Mouse (Mus musculus) CH12.LX (cell line): ENCODE results near the gene Arpp19. TPM values are rescaled to one million over a fixed set of nuclear protein-coding genes. Genes with fewer than 3 reads are reported as not detected.

Source experiments
- DNase-seq: peaks from one replicate; pipeline ENCODE4 v3.0.0-alpha.2; 2013; ENCODE audit errors: extremely low read depth
- H3K27ac ChIP-seq: 2 replicates; pipeline ENCODE4 v1.5.1; 2012; ENCODE audit warnings: low read depth, mild to moderate bottlenecking, control low read depth, moderate library complexity; ENCODE audit not compliant: insufficient read depth
- H3K27me3 ChIP-seq: replicated peaks from 2 replicates; pipeline ENCODE3; 2012; ENCODE audit warnings: inconsistent platforms
- H3K36me3 ChIP-seq, 2 experiments: replicated peaks in 1 of 2; 2 replicates each; pipeline versions ENCODE3 to v1.6.1; 2012; ENCODE audit warnings: inconsistent platforms in 1 of 2, low read length in 1 of 2, mild to moderate bottlenecking in 1 of 2, mixed read lengths in 1 of 2, moderate library complexity in 1 of 2; ENCODE audit not compliant: control insufficient read depth in 1 of 2, insufficient read depth in 1 of 2
- H3K4me1 ChIP-seq, 2 experiments: 2 replicates each; pipeline ENCODE4 v1.6.1; 2012; ENCODE audit warnings: inconsistent platforms in 1 of 2, moderate library complexity in 1 of 2; ENCODE audit not compliant: insufficient read depth in 2 of 2, control insufficient read depth in 1 of 2
- H3K4me2 ChIP-seq: 2 replicates; pipeline ENCODE4 v1.6.1; 2012; ENCODE audit warnings: low read depth, mild to moderate bottlenecking, control low read depth; ENCODE audit not compliant: poor library complexity, insufficient read depth, severe bottlenecking
- H3K4me3 ChIP-seq, 3 experiments: fragments of 150-350 bp in 1 of 3; sonication (generic) in 1 of 3; replicated peaks in 1 of 3; 2 replicates each; pipeline versions ENCODE3 to v1.5.1; 2011 to 2012; ENCODE audit warnings: low read depth in 2 of 3, low read length in 2 of 3, mild to moderate bottlenecking in 2 of 3, moderate library complexity in 2 of 3, control low read depth in 1 of 3, improper control_type of control experiment in 1 of 3, inconsistent platforms in 1 of 3, mixed read lengths in 1 of 3; ENCODE audit not compliant: poor library complexity in 1 of 3
- H3K79me2 ChIP-seq: replicated peaks from 2 replicates; pipeline ENCODE4 v1.6.1; 2012; ENCODE audit warnings: mild to moderate bottlenecking, moderate library complexity; ENCODE audit not compliant: control insufficient read depth, poor library complexity, insufficient read depth, severe bottlenecking; ENCODE audit errors: extremely low read depth
- H3K9ac ChIP-seq: 2 replicates; pipeline ENCODE4 v1.6.1; 2012; ENCODE audit warnings: low read depth, mild to moderate bottlenecking, control low read depth, moderate library complexity; ENCODE audit not compliant: insufficient read depth
- H3K9me3 ChIP-seq: replicated peaks from 2 replicates; pipeline ENCODE3; 2012; ENCODE audit warnings: low read length, inconsistent platforms, mixed read lengths
- CHD2 ChIP-seq: IDR thresholded peaks from 2 replicates; pipeline ENCODE4 v1.6.1; 2011; ENCODE audit warnings: low read length, improper control_type of control experiment
- E2F4 ChIP-seq: IDR thresholded peaks from 2 replicates; pipeline ENCODE4 v1.6.1; 2011; ENCODE audit warnings: low read depth, low read length, improper control_type of control experiment; ENCODE audit not compliant: insufficient replicate concordance
- ELF1 ChIP-seq: IDR thresholded peaks from 2 replicates; pipeline ENCODE4 v1.6.1; 2014; ENCODE audit warnings: low read depth, mild to moderate bottlenecking, inconsistent platforms, low read length, improper control_type of control experiment
- EP300 ChIP-seq: IDR thresholded peaks from 2 replicates; pipeline ENCODE4 v1.6.1; 2011; ENCODE audit warnings: low read length, improper control_type of control experiment
- ETS1 ChIP-seq: conservative IDR thresholded peaks from 2 replicates; pipeline ENCODE4 v1.6.1; 2012; ENCODE audit warnings: low read depth, mild to moderate bottlenecking, inconsistent platforms, low read length, improper control_type of control experiment, moderate library complexity
- GABPA ChIP-seq: IDR thresholded peaks from 2 replicates; pipeline ENCODE4 v1.6.1; 2012; ENCODE audit warnings: low read depth, low read length, improper control_type of control experiment, inconsistent platforms; ENCODE audit not compliant: insufficient replicate concordance
- JUND ChIP-seq: conservative IDR thresholded peaks from 2 replicates; pipeline ENCODE4 v1.6.1; 2011; ENCODE audit warnings: low read depth, low read length, improper control_type of control experiment
- KAT2A ChIP-seq: IDR thresholded peaks from 2 replicates; pipeline ENCODE4 v1.6.1; 2012; ENCODE audit warnings: low read length, improper control_type of control experiment, inconsistent platforms; ENCODE audit not compliant: insufficient replicate concordance
- MAFK ChIP-seq: IDR thresholded peaks from 2 replicates; pipeline ENCODE4 v1.6.1; 2011; ENCODE audit warnings: low read length, improper control_type of control experiment; ENCODE audit not compliant: insufficient replicate concordance
- MAX ChIP-seq: IDR thresholded peaks from 2 replicates; pipeline ENCODE4 v1.6.1; 2011; ENCODE audit warnings: low read length, improper control_type of control experiment
- MAZ ChIP-seq: IDR thresholded peaks from 2 replicates; pipeline ENCODE4 v1.6.1; 2012; ENCODE audit warnings: low read depth, mild to moderate bottlenecking, inconsistent platforms, low read length, improper control_type of control experiment, moderate library complexity
- MEF2A ChIP-seq: IDR thresholded peaks from 2 replicates; pipeline ENCODE4 v1.6.1; 2014; ENCODE audit warnings: low read depth, mild to moderate bottlenecking, inconsistent platforms, low read length, improper control_type of control experiment, borderline replicate concordance
- MYC ChIP-seq: IDR thresholded peaks from 2 replicates; pipeline ENCODE4 v1.6.1; 2011; ENCODE audit warnings: low read depth, mild to moderate bottlenecking, improper control_type of control experiment, low read length
- NELFE ChIP-seq: IDR thresholded peaks from 2 replicates; pipeline ENCODE4 v1.6.1; 2011; ENCODE audit warnings: low read depth, low read length, improper control_type of control experiment
- NRF1 ChIP-seq: IDR thresholded peaks from 2 replicates; pipeline ENCODE4 v1.6.1; 2014; ENCODE audit warnings: low read depth, mild to moderate bottlenecking, inconsistent platforms, low read length, improper control_type of control experiment, moderate library complexity
- PAX5 ChIP-seq: IDR thresholded peaks from 2 replicates; pipeline ENCODE4 v1.6.1; 2012; ENCODE audit warnings: low read length, inconsistent platforms, mixed read lengths
- POLR2AphosphoS2 ChIP-seq: IDR thresholded peaks from 2 replicates; pipeline ENCODE4 v1.6.1; 2011; ENCODE audit warnings: low read depth, low read length, improper control_type of control experiment
- SMC3 ChIP-seq: IDR thresholded peaks from 2 replicates; pipeline ENCODE4 v1.6.1; 2011; ENCODE audit warnings: low read depth, low read length, improper control_type of control experiment
- TCF12 ChIP-seq: IDR thresholded peaks from 2 replicates; pipeline ENCODE4 v1.6.1; 2014; ENCODE audit warnings: low read depth, mild to moderate bottlenecking, inconsistent platforms, low read length, improper control_type of control experiment
- UBTF ChIP-seq: IDR thresholded peaks from 2 replicates; pipeline ENCODE4 v1.6.1; 2012; ENCODE audit warnings: low read depth, mild to moderate bottlenecking, inconsistent platforms, low read length, improper control_type of control experiment, moderate library complexity
- USF2 ChIP-seq: conservative IDR thresholded peaks from 2 replicates; pipeline ENCODE4 v1.6.1; 2011; ENCODE audit warnings: low read depth, low read length, improper control_type of control experiment
- ZC3H11A ChIP-seq: IDR thresholded peaks from 2 replicates; pipeline ENCODE4 v1.6.1; 2012; ENCODE audit warnings: low read depth, mild to moderate bottlenecking, inconsistent platforms, low read length, improper control_type of control experiment
- ZKSCAN1 ChIP-seq: IDR thresholded peaks from 2 replicates; pipeline ENCODE4 v1.6.1; 2012; ENCODE audit warnings: low read depth, inconsistent platforms, low read length, improper control_type of control experiment, borderline replicate concordance
- ZMIZ1 ChIP-seq: IDR thresholded peaks from 2 replicates; pipeline ENCODE4 v1.6.1; 2012; ENCODE audit warnings: low read depth, mild to moderate bottlenecking, inconsistent platforms, low read length, improper control_type of control experiment
- ZNF384 ChIP-seq: IDR thresholded peaks from 2 replicates; pipeline ENCODE4 v1.6.1; 2012; ENCODE audit warnings: low read depth, low read length, improper control_type of control experiment, inconsistent platforms
- dilution Hi-C: fragments of 300-500 bp; cut with MboI; formaldehyde crosslinking; loops from 2 replicates; pipeline ENCODE4 v1.14.3; 2020; ENCODE audit warnings: low sequenced_read_pairs; ENCODE audit not compliant: extremely low pct_unique_long_range_greater_than_20kb, extremely low pct_ligation_motif_present
- in situ Hi-C: fragments of 300-500 bp; cut with MboI; formaldehyde crosslinking; loops from 3 replicates; pipeline ENCODE4 v1.14.3; 2019; ENCODE audit warnings: low sequenced_read_pairs, low pct_ligation_motif_present, low pct_unique_long_range_greater_than_20kb, mixed read lengths
- polyA plus RNA-seq: library from polyadenylated mRNA; unstranded; fragments of >175 nt; gene quantifications from 2 replicates; pipeline ENCODE4 v1.2.1, GENCODE M21; 2012; ENCODE audit warnings: low read depth; ENCODE audit not compliant: insufficient read length
- total RNA-seq, 2 experiments: library from RNA; depleted of rRNA; stranded (reverse); fragments of 300-350 nt in 1 of 2; fragments of >200 nt in 1 of 2; gene quantifications; 2 replicates each; pipeline ENCODE4 v1.2.3; 2012 to 2014

The Arpp19 gene
- total and polyA plus RNA-seq, 3 experiments = 194 to 479 (median 244) TPM

DNA sequence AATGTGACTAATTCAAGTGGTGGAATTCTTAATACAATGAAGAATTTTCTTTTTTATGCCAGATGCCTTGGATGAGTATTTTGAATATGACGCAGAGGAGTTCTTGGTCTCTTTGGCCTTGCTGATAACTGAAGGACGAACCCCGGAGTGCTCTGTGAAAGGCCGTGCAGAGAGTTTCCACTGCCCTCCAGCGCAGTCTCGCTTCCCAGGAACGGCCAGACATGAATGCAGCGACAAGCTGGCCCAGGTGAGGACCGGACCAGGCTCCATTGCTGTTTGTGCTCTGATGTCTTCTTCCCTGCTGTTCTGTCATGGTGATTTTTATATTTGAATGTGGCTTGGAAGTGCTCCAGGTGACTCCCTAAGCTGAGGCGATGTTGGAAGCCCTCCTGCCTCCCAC lies 33.2 kb upstream of the Arpp19 start:
- no peak overlapping the region for H3K4me2 ChIP-seq
- no peak overlapping the region for H3K4me3 ChIP-seq
- no peak for TF ChIP-seq USF2
- TF ChIP-seq, all 38 proteins: peak for 0
- dilution Hi-C loops (no loop called here), in situ Hi-C loops (no loop called here)
- no peak overlapping the region for H3K27ac ChIP-seq
- DNase-seq = no peak
- no peak overlapping the region for H3K9ac ChIP-seq
- H3K79me2 ChIP-seq = no peaks in the 10 kb centered on the region
- H3K36me3 ChIP-seq = peaks cover 22 to 39% of the 10 kb centered on the region in 2 experiments
- no peaks in the 10 kb centered on the region for H3K27me3 ChIP-seq
- peaks cover 0 to 4% of the 10 kb centered on the region in 2 experiments; a peak in 2 of 4 replicates for H3K4me1 ChIP-seq
- no peaks in the 10 kb centered on the region for H3K9me3 ChIP-seq

DNA sequence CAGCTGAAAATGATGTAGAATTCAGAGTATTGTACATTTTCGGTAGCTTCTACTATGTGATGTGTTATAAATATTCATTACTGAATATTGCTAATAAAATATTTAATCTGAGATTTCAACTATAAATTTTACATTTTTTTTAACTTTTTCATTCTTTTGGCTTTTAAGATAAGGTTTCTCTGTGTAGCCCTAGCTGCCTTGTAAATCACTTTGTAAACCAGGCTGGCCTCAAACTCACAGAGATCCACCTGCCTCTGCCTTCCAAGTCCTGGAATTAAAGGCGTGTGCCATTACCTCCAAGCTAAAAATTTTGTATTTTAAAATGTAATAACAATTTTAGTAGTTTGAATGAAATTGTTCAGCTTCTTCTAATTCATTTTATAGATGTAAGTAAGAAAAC lies 20.8 kb upstream of the Arpp19 start:
- H3K27ac ChIP-seq = no peak overlapping the region
- TF ChIP-seq MAFK (no peak), TCF12 (no peak), CHD2 (no peak), ZKSCAN1 (no peak), JUND (no peak), MAZ (no peak), POLR2AphosphoS2 (no peak), KAT2A (no peak)
- TF ChIP-seq, all 38 proteins: peak for 0
- peak; percentile 31 for DNase-seq
- H3K79me2 ChIP-seq = no peaks in the 10 kb centered on the region
- in situ Hi-C loops = no loop called here
- H3K4me1 ChIP-seq = peaks cover 0 to 26% of the 10 kb centered on the region in 2 experiments; a peak in 2 of 4 replicates
- no peaks in the 10 kb centered on the region for H3K27me3 ChIP-seq
- H3K4me3 ChIP-seq = no peak overlapping the region
- peaks cover 33 to 44% of the 10 kb centered on the region in 2 experiments for H3K36me3 ChIP-seq
- dilution Hi-C loops = no loop called here
- H3K4me2 ChIP-seq = no peak overlapping the region
- H3K9ac ChIP-seq = no peak overlapping the region
- no peaks in the 10 kb centered on the region for H3K9me3 ChIP-seq

DNA sequence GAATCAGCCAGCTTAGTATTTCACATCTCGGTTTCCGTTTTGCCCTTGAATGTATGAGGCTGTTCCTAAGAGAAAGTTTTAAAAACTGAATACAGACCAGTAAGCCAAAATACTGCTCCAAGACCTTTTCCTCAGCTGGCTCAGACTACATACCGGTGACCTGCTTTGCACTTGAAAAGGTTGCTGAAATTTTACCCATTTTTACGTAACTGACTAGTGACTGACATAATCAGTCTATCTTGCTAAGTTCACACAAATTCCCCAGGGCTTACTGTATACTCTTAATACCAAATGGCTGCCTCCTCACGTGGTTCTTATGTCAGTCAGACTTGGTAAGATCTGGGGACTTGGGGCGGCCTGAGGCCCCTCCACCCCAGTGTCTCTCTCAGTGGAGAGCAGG lies 18.2 kb upstream of the Arpp19 start:
- Histone ChIP-seq H3K36me3 (peaks cover 32 to 41% of the 10 kb centered on the region in 2 experiments), H3K4me2 (no peak overlapping the region), H3K9me3 (no peaks in the 10 kb centered on the region), H3K4me1 (peaks cover 9 to 51% of the 10 kb centered on the region in 2 experiments; a peak in 3 of 4 replicates), H3K9ac (no peak overlapping the region), H3K27me3 (no peaks in the 10 kb centered on the region), H3K4me3 (no peak overlapping the region), H3K79me2 (no peaks in the 10 kb centered on the region), H3K27ac (no peak overlapping the region)
- in situ Hi-C loops (no loop called here), dilution Hi-C loops (no loop called here)
- DNase-seq = no peak
- TF ChIP-seq EP300 = no peak
- TF ChIP-seq MYC = no peak
- no peak for TF ChIP-seq GABPA
- TF ChIP-seq ELF1 = no peak
- no peak for TF ChIP-seq KAT2A
- TF ChIP-seq ZNF384 = no peak
- TF ChIP-seq E2F4 = no peak
- no peak for TF ChIP-seq NELFE
- no peak for TF ChIP-seq NRF1
- no peak for TF ChIP-seq SMC3
- no peak for TF ChIP-seq MAX
- TF ChIP-seq ETS1 = no peak
- no peak for TF ChIP-seq ZKSCAN1
- TF ChIP-seq UBTF = no peak
- no peak for TF ChIP-seq TCF12
- no peak for TF ChIP-seq ZC3H11A
- TF ChIP-seq MEF2A = no peak
- no peak for TF ChIP-seq ZMIZ1
- TF ChIP-seq PAX5 = no peak
